Mouse (Mus musculus) mouse trophoblast stem cell (cell line): ENCODE measurements around the gene Amz1.

Experiments
- in situ Hi-C, 2 experiments: fragments of 300-500 bp; cut with MseI, MboI; formaldehyde crosslinking; loops; 2 replicates in 1 of 2; 3 replicates in 1 of 2; pipeline ENCODE4 v1.15.1; 2025

The Amz1 gene

DNA sequence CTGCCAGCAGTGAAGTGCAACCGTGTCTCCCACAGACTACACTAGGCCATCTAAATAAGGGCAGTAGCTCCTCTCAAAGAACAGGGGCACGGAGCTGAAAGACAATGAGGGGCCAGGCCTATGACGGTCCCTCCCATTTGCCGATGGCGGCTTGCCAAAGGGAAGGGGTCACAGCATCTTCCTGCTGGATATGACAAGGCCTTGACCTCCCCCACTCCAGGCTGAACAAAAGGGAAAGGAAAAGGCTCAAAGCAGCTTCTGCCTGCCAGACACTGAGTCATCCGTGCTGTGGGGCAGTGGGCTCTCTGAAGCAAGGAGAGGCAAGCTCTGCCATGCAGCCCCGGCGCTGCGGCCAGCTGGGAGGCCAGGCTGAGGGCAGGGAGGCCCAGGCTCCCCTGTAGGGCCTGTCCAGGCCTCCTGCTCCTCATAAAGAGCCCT, 43.8 kb downstream of the Amz1 start:
- in situ Hi-C loops: no loop called here

GRCm38 (mm10) chr5:140768333-140768732, 44.4 kb downstream of the Amz1 start:
- in situ Hi-C loops: no loop called here

DNA sequence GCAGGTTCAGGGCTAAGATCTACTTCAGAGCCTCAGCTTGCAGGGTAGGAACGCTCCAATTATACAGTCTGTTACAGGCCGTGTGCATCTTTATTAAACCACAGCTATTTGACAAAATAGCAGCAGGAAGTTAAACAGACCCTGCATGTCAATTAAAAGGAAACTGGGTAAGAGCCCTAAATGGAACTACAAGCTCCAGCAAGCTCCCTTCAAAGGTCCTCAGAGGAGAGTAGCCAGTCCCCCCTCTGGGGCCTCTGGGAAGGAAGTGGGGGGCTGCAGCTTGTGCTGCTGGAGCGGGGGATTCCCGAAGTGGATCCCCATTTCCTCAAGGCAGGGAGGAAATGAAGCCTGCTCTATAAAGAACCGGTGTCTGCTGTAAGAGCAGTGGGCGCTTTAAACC, 47.7 kb downstream of the Amz1 start:
- in situ Hi-C loops: no loop called here

GRCm38 (mm10) chr5:140772158-140772557, 48.2 kb downstream of the Amz1 start:
- in situ Hi-C loops: no loop called here

DNA sequence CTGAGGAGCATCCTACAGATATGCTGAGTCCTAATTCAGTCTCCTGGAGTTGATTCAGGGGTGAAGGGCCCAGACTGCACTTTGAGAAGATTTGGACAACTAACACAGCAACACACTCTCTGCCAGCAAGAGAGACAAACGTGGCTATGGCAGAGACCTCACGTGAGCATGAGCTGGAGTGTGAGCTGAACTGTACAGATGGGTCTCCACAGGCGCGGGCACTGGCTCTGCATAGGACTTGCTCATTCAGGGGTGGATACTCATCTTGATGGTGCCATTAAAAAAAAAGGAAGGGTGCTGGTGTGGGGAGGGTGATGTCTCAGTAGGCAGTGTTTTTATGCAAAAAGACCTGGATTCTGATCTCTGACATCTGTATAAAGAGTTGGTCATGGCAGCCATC, 51.2 kb downstream of the Amz1 start:
- in situ Hi-C loops: no loop called here

GRCm38 (mm10) chr5:140776968-140777367, 53.0 kb downstream of the Amz1 start:
- in situ Hi-C loops: no loop called here

- in situ Hi-C loops: no loop called here
Measured at GRCm38 (mm10) chr5:140781122-140781521, 57.2 kb downstream of the Amz1 start.

DNA sequence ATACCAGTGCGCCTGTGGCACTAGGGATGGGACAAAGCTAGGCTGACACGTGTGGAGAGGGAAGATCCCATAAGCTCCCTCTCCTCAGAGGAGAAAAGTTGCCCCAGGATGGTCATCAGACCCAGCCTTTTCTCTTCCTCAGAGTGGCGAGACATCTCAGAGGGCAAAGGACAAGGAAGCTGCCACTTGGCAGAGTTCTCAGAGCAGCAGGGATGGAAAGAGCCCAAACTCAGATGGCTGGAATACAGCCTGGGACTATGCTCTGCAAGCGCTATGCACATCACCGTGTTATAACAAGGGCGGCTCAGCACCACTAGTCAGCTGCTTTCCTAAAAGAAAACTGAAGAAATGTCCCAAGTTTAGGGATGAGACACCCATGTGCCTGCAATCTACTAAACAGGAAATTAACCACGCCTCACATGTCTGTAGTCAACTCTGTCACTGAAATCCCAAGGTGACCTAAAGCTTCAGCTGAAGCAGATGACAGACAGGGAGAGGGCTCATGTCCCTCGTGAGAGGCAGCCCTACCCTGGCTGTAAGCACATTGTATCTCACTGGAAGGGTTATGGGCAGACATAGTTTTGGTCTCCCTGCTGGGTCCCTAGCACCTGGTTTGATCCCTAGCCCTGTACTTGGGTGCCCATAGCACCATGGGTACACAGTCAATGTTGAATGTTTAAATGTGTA, 58.1 kb downstream of the Amz1 start:
- in situ Hi-C loops: no loop called here

DNA sequence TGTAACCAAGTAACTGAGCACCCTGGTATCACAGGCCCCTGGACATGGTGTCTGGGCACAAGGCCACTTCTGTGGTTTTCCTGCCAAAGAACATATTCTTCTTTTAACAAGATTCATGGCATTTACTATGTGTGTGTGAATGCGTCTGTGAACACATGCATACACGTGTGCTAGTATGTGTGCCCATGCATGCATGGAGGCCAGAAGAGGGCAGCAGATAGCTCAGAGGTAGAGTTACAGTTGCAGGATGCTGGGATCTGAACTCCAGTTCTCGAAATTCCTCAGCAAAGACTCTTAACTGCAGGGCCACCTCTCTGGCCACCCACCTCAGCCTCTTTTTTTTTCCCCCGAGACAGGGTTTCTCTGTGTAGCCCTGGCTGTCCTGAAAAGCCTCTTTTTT, 59.6 kb downstream of the Amz1 start:
- in situ Hi-C loops: no loop called here

DNA sequence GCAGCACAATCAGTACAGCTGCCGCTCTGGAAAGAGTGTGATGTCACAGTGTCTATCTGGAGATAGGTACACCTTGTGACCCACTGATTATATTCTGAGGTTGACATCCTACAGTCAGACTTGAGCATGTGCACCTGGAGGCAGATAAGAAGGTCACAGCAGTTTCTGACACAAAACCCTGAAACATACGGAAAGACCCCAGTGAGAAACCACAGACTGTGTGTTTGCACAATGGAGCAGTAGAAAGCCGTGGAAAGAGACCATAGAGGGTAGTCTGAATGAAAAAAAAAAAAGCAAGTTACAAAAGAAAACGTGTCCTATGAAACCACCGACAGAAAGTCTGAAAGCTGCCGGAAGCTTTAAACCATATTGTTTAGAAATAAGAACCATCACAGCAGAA, 60.4 kb downstream of the Amz1 start:
- in situ Hi-C loops: no loop called here

- in situ Hi-C loops: no loop called here
Measured at GRCm38 (mm10) chr5:140785240-140785872, 61.4 kb downstream of the Amz1 start.

GRCm38 (mm10) chr5:140789561-140789960, 65.6 kb downstream of the Amz1 start:
- in situ Hi-C loops: no loop called here

GRCm38 (mm10) chr5:140790392-140790791, 66.5 kb downstream of the Amz1 start:
- in situ Hi-C loops: no loop called here

DNA sequence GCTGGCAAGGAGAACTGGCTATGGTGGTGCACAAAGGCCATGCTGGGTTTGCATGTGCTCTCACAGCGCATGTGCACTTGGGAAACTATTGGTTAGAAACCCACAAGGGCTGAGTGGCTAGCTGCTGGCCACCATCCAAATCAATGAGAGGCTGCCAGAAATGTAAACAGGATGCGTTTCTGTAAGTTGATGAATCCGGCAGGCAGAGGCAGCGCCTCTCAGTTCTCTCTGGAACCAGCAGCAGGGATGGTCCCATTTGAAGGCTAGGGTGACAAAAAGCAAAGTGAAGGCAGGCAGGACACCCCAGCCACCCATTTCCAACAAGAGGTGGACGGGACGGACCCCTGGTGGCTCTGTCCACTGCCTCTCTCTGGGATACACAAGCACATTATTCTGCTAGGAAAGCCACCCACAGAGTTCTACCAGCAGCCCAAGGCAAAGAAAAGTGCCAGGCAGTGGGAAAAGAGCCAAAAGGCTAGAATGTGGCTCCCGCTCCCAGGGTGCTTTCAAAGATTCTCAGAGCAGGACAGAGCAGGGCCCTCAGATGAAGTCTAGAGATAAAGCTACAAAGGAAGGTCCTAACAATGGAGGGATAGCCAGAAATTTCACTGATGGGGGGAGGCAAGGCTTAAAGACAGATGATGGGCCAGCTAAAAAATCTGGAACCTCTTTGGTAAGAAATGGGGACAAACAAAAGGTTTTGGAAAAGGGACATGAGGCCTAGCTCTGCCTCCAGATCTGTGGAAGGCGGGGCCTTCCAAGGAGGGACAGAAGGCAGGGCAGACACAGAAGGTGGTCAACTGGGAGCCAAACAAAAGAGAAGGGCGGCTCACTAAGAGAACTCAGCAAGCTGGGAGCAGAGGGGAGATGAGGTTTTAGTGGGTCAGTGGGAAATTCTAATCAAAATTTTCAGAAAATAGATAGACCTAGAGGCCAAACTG, 67.3 kb downstream of the Amz1 start:
- in situ Hi-C loops: no loop called here

GRCm38 (mm10) chr5:140792233-140792632, 68.3 kb downstream of the Amz1 start:
- in situ Hi-C loops: no loop called here

GRCm38 (mm10) chr5:140794753-140795152, 70.8 kb downstream of the Amz1 start:
- in situ Hi-C loops: no loop called here

DNA sequence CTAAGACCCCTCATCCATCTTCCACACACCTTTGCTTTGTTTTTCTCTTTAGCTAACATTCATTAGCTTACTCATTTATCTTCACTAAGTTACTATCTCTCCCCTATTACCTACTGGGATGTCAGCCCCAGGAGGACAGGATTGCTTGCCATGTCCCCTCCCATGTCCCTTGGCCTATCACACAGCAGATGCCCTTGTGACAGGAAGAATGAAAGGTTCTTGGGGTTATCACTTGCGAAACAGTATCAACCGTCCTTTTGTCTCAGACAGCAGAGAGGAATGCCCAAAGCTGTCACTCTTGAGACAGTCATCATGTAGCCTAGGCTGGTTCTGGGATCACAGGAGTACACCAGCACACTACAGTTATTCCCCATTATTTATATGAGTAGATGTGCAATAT, 71.2 kb downstream of the Amz1 start:
- in situ Hi-C loops: no loop called here

GRCm38 (mm10) chr5:140796051-140796450, 72.1 kb downstream of the Amz1 start:
- in situ Hi-C loops: no loop called here

GRCm38 (mm10) chr5:140798158-140798557, 74.2 kb downstream of the Amz1 start:
- in situ Hi-C loops: no loop called here

DNA sequence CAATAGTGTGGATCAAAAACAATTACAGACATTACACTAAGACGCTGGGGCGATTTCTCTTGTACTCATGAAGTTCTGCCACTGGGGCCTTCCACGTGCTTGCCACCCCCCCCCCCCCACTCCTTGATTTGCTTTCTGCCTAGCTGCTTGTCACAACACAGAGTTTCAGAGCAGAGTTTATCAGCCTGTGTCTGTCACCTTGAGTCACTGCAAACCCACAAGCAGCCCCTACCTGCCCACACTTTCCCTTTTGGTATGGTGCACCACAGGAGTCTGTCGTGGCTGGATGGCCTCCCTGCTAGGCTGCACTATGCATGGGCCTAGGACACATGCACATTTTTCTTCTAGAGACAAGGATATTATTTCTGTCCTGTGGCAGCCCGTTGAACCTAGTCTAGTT, 74.8 kb downstream of the Amz1 start:
- in situ Hi-C loops: no loop called here

- in situ Hi-C loops: no loop called here
Measured at GRCm38 (mm10) chr5:140799190-140799589, 75.3 kb downstream of the Amz1 start.

GRCm38 (mm10) chr5:140800288-140800923, 76.5 kb downstream of the Amz1 start:
- in situ Hi-C loops: no loop called here
